Mouse (Mus musculus) forebrain, postnatal 0 days (tissue): ENCODE measurements at regions not wholly inside any gene's neighbourhood (a gene's known extent, or its start where the extent isn't known, plus 50 kb on each side); places are given as distances from the start of the nearest gene placed in this dataset.

Experiments
- ATAC-seq: fragments of 200-750 bp; cut with Nextera tagmentation; 2 replicates; pipeline ENCODE4 v1.8.0; 2017; ENCODE audit warnings: mild to moderate bottlenecking, moderate library complexity
- DNase-seq: peaks from one replicate; pipeline ENCODE4 v3.0.0-alpha.2; 2015
- H3K27ac ChIP-seq: fragments of 300-500 bp; sonication (generic); 2 replicates; pipeline ENCODE4 v1.5.1; 2014; ENCODE audit warnings: low read depth, mild to moderate bottlenecking, antibody characterized with exemption, low read length, moderate library complexity, mixed read lengths
- H3K27me3 ChIP-seq: fragments of 300-500 bp; sonication (generic); 2 replicates; pipeline ENCODE4 v1.6.1; 2014; ENCODE audit warnings: mild to moderate bottlenecking, low read length, mixed read lengths; ENCODE audit not compliant: insufficient read depth
- H3K36me3 ChIP-seq: fragments of 300-500 bp; sonication (generic); 2 replicates; pipeline ENCODE4 v1.6.1; 2014; ENCODE audit warnings: mild to moderate bottlenecking, moderate library complexity; ENCODE audit not compliant: insufficient read depth
- H3K4me1 ChIP-seq: fragments of 300-500 bp; sonication (generic); 2 replicates; pipeline ENCODE4 v1.6.1; 2014; ENCODE audit warnings: antibody characterized with exemption; ENCODE audit not compliant: insufficient read depth
- H3K4me2 ChIP-seq: fragments of 300-500 bp; sonication (generic); 2 replicates; pipeline ENCODE4 v1.6.1; 2014; ENCODE audit warnings: low read depth, mild to moderate bottlenecking, moderate library complexity
- H3K4me3 ChIP-seq: fragments of 300-500 bp; sonication (generic); 2 replicates; pipeline ENCODE4 v1.5.1; 2014; ENCODE audit warnings: low read depth, low read length, mixed read lengths
- H3K9ac ChIP-seq: fragments of 300-500 bp; sonication (generic); 2 replicates; pipeline ENCODE4 v1.6.1; 2014; ENCODE audit warnings: mild to moderate bottlenecking
- H3K9me3 ChIP-seq: fragments of 300-500 bp; sonication (generic); 2 replicates; pipeline ENCODE4 v1.6.1; 2016; ENCODE audit warnings: low read length
- CTCF ChIP-seq: sonication (generic); IDR thresholded peaks from 2 replicates; pipeline ENCODE4 v1.5.1; 2016; ENCODE audit warnings: antibody characterized with exemption, control low read depth, low read depth
- WGBS: fragments of 180-500 bp; shearing (Covaris S2); extraction: QIAGEN DNeasy Blood & Tissue Kit; methylation state at CpG from one replicate; pipeline ENCODE4 v1.1.7; 2014; 5-methylcytosine and 5-hydroxymethylcytosine counted together

GRCm38 (mm10) chr10:96430142-96430541 is 186.7 kb upstream of the Btg1 start:
- TF ChIP-seq CTCF, result no peak
- H3K4me2 ChIP-seq, result no peak overlapping the region
- H3K4me3 ChIP-seq, result no peak overlapping the region
- 81% methylated on average over 3 of the region's 3 CpGs for WGBS
- H3K36me3 ChIP-seq, result no peaks in the 10 kb centered on the region
- H3K9me3 ChIP-seq, result no peaks in the 10 kb centered on the region
- ATAC-seq, result no peak
- no peaks in the 10 kb centered on the region for H3K27me3 ChIP-seq
- DNase-seq, result no peak
- H3K4me1 ChIP-seq, result no peaks in the 10 kb centered on the region
- H3K27ac ChIP-seq, result no peak overlapping the region
- H3K9ac ChIP-seq, result no peak overlapping the region

- no peak overlapping the region for H3K4me2 ChIP-seq
- ATAC-seq (no peak), DNase-seq (no peak)
- H3K9me3 ChIP-seq, result no peaks in the 10 kb centered on the region
- H3K36me3 ChIP-seq, result no peaks in the 10 kb centered on the region
- H3K4me1 ChIP-seq, result no peaks in the 10 kb centered on the region
- no peaks in the 10 kb centered on the region for H3K27me3 ChIP-seq
- WGBS, result 86% methylated on average over 6 of the region's 6 CpGs
- no peak overlapping the region for H3K27ac ChIP-seq
- no peak for TF ChIP-seq CTCF
- H3K4me3 ChIP-seq, result no peak overlapping the region
- H3K9ac ChIP-seq, result no peak overlapping the region
These were observed 181.7 kb upstream of the Btg1 start for GRCm38 (mm10) chr10:96435109-96435508.

- H3K4me2 ChIP-seq, result no peak overlapping the region
- WGBS, result 95% methylated on average over 11 of the region's 11 CpGs
- no peak for DNase-seq
These were observed 178.3 kb upstream of the Btg1 start for GRCm38 (mm10) chr10:96438398-96439103.

GRCm38 (mm10) chr10:96442165-96442564 is 174.6 kb upstream of the Btg1 start:
- H3K4me3 ChIP-seq, result no peak overlapping the region
- no peak for ATAC-seq
- no peak overlapping the region for H3K27ac ChIP-seq
- no peak overlapping the region for H3K4me2 ChIP-seq
- H3K9me3 ChIP-seq, result no peaks in the 10 kb centered on the region
- H3K27me3 ChIP-seq, result no peaks in the 10 kb centered on the region
- no peaks in the 10 kb centered on the region for H3K36me3 ChIP-seq
- H3K9ac ChIP-seq, result no peak overlapping the region
- DNase-seq, result no peak
- TF ChIP-seq CTCF, result no peak
- H3K4me1 ChIP-seq, result no peaks in the 10 kb centered on the region

More at GRCm38 (mm10) chr10:96438398-96439103, 178.3 kb upstream of the Btg1 start:
- Histone ChIP-seq H3K27me3 (no peaks in the 10 kb centered on the region), H3K9me3 (no peaks in the 10 kb centered on the region), H3K9ac (no peak overlapping the region), H3K27ac (no peak overlapping the region), H3K36me3 (no peaks in the 10 kb centered on the region), H3K4me1 (no peaks in the 10 kb centered on the region), H3K4me3 (no peak overlapping the region)
- no peak for ATAC-seq
- no peak for TF ChIP-seq CTCF

GRCm38 (mm10) chr10:96450266-96450665 is 166.5 kb upstream of the Btg1 start:
- WGBS, result 96% methylated on average over 4 of the region's 4 CpGs
- no peak for ATAC-seq
- H3K36me3 ChIP-seq, result no peaks in the 10 kb centered on the region

DNA sequence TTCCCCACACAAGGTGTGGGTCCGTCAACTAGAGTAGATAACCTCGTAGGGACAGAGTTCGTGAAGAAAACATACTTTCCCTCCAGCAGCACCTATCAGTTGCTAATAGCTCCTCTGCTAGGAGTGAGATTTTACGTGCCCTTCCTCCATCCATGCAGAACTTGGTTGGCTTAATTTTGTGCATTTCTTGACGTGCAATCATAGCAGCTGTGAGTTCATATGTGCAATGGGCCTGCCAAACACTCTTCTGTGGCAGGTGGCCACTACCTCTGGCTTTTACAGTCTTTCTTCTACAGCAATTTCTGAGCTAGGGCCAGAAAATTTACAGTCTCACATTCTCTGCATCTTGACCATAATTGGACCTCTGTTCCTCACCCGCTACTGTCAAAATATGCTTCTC is 161.9 kb upstream of the Btg1 start:
- Histone ChIP-seq H3K4me3 (no peak overlapping the region), H3K36me3 (no peaks in the 10 kb centered on the region), H3K9me3 (no peaks in the 10 kb centered on the region), H3K27ac (no peak overlapping the region), H3K4me2 (no peak overlapping the region), H3K4me1 (no peaks in the 10 kb centered on the region), H3K27me3 (no peaks in the 10 kb centered on the region), H3K9ac (no peak overlapping the region)
- TF ChIP-seq CTCF, result no peak
- 77% methylated on average over 6 of the region's 6 CpGs for WGBS
- no peak for DNase-seq
- no peak for ATAC-seq

More at GRCm38 (mm10) chr10:96450266-96450665, 166.5 kb upstream of the Btg1 start:
- H3K27me3 ChIP-seq, result no peaks in the 10 kb centered on the region
- H3K4me2 ChIP-seq, result no peak overlapping the region
- no peak for DNase-seq
- no peak overlapping the region for H3K27ac ChIP-seq
- no peaks in the 10 kb centered on the region for H3K4me1 ChIP-seq
- H3K9me3 ChIP-seq, result no peaks in the 10 kb centered on the region
- TF ChIP-seq CTCF, result no peak
- no peak overlapping the region for H3K4me3 ChIP-seq
- H3K9ac ChIP-seq, result no peak overlapping the region

GRCm38 (mm10) chr10:96458551-96458950 is 158.3 kb upstream of the Btg1 start:
- Histone ChIP-seq H3K36me3 (no peaks in the 10 kb centered on the region), H3K4me1 (no peaks in the 10 kb centered on the region), H3K4me2 (no peak overlapping the region), H3K27me3 (no peaks in the 10 kb centered on the region), H3K9me3 (no peaks in the 10 kb centered on the region), H3K4me3 (no peak overlapping the region), H3K27ac (no peak overlapping the region), H3K9ac (no peak overlapping the region)
- ATAC-seq, result no peak
- no peak for TF ChIP-seq CTCF
- WGBS, result 59% methylated on average over 4 of the region's 4 CpGs
- no peak for DNase-seq
